Mouse (Mus musculus): ENCODE data around the gene Adamts3.

DNA sequence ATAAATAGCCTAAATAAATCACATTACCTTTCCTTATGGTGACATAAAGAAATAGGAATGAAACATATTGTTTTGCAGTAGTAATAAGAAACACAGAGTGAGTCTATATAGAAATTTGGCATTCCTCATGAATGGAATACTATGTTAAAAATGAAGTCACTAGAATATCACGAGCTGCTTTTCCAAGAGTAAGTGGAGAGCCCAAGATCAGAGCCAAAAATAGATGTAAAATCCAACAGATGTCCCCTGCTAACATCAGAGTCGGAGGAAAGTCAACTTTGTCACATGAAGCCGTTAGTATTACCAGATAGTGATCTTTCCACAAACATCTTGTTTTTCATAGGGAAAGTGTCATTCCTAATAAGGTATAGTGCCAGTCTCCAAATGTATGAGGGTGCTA, 155.0 kb downstream of the Adamts3 start:
- TF ChIP-seq ZC3H11A (IDR thresholded peaks at IDR 0.05; ENCODE audit: borderline replicate concordance, low read depth, low read length), result no peak
- TF ChIP-seq HCFC1 (IDR thresholded peaks at IDR 0.05; ENCODE audit: borderline replicate concordance, insufficient read depth, low read length), result no peak
- no peak for TF ChIP-seq ZNF384 (IDR thresholded peaks at IDR 0.05; ENCODE audit: low read depth, low read length)
- no peak for TF ChIP-seq CHD2 (IDR thresholded peaks at IDR 0.05; ENCODE audit: low read depth, low read length)

Measured in ES-E14 (cell line).